In genomic region chr2:38933931-38934330, GRCm38 (mm10) we compare ENCODE assay signal across 11 mouse cellular contexts. TPM values are rescaled to one million over a fixed set of nuclear protein-coding genes. Genes with fewer than 3 reads are reported as not detected.
A peak's percentile ranks its signal among the peaks of the same experiment; 100 is the strongest.
DNase-seq lines count a peak whose midpoint lies in the region; ATAC-seq and TF ChIP-seq lines count a peak whose summit lies in the region.
"Had no signal": no experiment of that assay in that cellular context is flagged by ENCODE, and none has a peak within 500 bp of the region (broad histone marks: within the 10 kb centered on the region; RNA-seq: fewer than 3 reads in every experiment).

No protein-coding gene starts in this region.

- intact Hi-C loops in heart, adult 2 months (cut with DNase I) = no loop called here

- TF ChIP-seq CTCF in heart, adult 2 months (IDR thresholded peaks at IDR 0.05) = no peak

- no peak for TF ChIP-seq EP300 in heart, adult 2 months (IDR thresholded peaks at IDR 0.05; ENCODE audit: insufficient read depth, low read depth, low read length)

- H3K9ac ChIP-seq in heart, adult 2 months (ENCODE audit: low read depth, low read length) = no peak overlapping the region
- no peak overlapping the region for H3K9ac ChIP-seq in lung, embryonic 16.5 days (ENCODE audit: low read length)
- peak overlapping the region; percentile 15; the same call in 1 of the 2 replicates for H3K9ac ChIP-seq in embryonic facial prominence, embryonic 11.5 days (replicated peaks; ENCODE audit: low read length)
- no peak overlapping the region for H3K9ac ChIP-seq in neural tube, embryonic 14.5 days (replicated peaks; ENCODE audit: low read depth, low read length)

- no peak overlapping the region; the same call in 1 of the 2 replicates for H3K27ac ChIP-seq in heart, adult 2 months
- H3K27ac ChIP-seq in lung, embryonic 16.5 days (ENCODE audit: low read length) = 0 out of 2 replicates have a peak overlapping the region, but pooled peaks have one; percentile 23
- H3K27ac ChIP-seq in embryonic facial prominence, embryonic 11.5 days (replicated peaks; ENCODE audit: low read depth, low read length) = peak overlapping the region; percentile 47; the same call in 1 of the 2 replicates
- peak overlapping the region; percentile 7; the same call in 1 of the 2 replicates for H3K27ac ChIP-seq in neural tube, embryonic 14.5 days (ENCODE audit: low read depth, low read length)
- H3K27ac ChIP-seq: macrophage had no signal

- no peak overlapping the region for H3K4me3 ChIP-seq in heart, adult 2 months
- H3K4me3 ChIP-seq in lung, embryonic 16.5 days (ENCODE audit: low read length) = no peak overlapping the region
- H3K4me3 ChIP-seq in embryonic facial prominence, embryonic 11.5 days (ENCODE audit: low read depth, low read length) = no peak overlapping the region
- no peak overlapping the region for H3K4me3 ChIP-seq in neural tube, embryonic 14.5 days (ENCODE audit: low read depth, low read length)

- H3K4me2 ChIP-seq in lung, embryonic 16.5 days (ENCODE audit: low read depth, low read length) = no peak overlapping the region
- no peak overlapping the region for H3K4me2 ChIP-seq in embryonic facial prominence, embryonic 11.5 days (ENCODE audit: low read depth, low read length)
- H3K4me2 ChIP-seq in neural tube, embryonic 14.5 days (ENCODE audit: low read depth, low read length) = peak overlapping the region; percentile 8; the same call in 1 of the 2 replicates

- H3K79me2 ChIP-seq in heart, adult 2 months (replicated peaks; ENCODE audit: control insufficient read depth, insufficient read depth, low read length) = no peaks in the 10 kb centered on the region

- DNase-seq in heart, adult 11 months = peak; percentile 93
- no peak for DNase-seq in heart, adult 2 months
- no peak for DNase-seq in lung, postnatal 10 days
- peak; percentile 63 for DNase-seq in embryonic facial prominence, embryonic 11.5 days (ENCODE audit: low spot score)
- DNase-seq in layer of hippocampus, postnatal 25 days (ENCODE audit: extremely low spot score in 1 of 2, low spot score in 1 of 2) = no peak
- DNase-seq in left cerebral cortex, adult 18-20 months (ENCODE audit: low spot score in 2 of 2) = no peak
- DNase-seq: layer of hippocampus, adult 9-11 months had no signal

- H3K4me1 ChIP-seq in heart, adult 2 months (ENCODE audit: control insufficient read depth, insufficient read depth, low read length) = peaks cover 2% of the 10 kb centered on the region; the same call in 1 of the 2 replicates
- peaks cover 5% of the 10 kb centered on the region; the same call in 1 of the 2 replicates for H3K4me1 ChIP-seq in lung, embryonic 16.5 days (replicated peaks; ENCODE audit: control insufficient read depth, insufficient read depth, low read length)
- peaks cover 7% of the 10 kb centered on the region; the same call in 1 of the 2 replicates for H3K4me1 ChIP-seq in embryonic facial prominence, embryonic 11.5 days (ENCODE audit: control insufficient read depth, insufficient read depth, low read length)
- 0 out of 2 replicates have a peak, but pooled peaks cover 3% of the 10 kb centered on the region for H3K4me1 ChIP-seq in neural tube, embryonic 14.5 days (ENCODE audit: control insufficient read depth, insufficient read depth, low read length)

- 35% methylated on average over 2 of the region's 2 CpGs for whole genome bisulfite sequencing in heart, adult 2 months
- 13% methylated on average over 2 of the region's 2 CpGs for WGBS in lung, embryonic 16.5 days
- 20% methylated on average over 2 of the region's 2 CpGs for WGBS in embryonic facial prominence, embryonic 11.5 days
- 20% methylated on average over 2 of the region's 2 CpGs for WGBS in neural tube, embryonic 14.5 days

- peak; percentile 41; the same call in 1 of the 2 replicates for ATAC-seq in lung, embryonic 16.5 days (ENCODE audit: low read depth)
- ATAC-seq in embryonic facial prominence, embryonic 11.5 days (replicated peaks; ENCODE audit: insufficient number of reproducible peaks, low FRiP score, low TSS enrichment, low read depth) = no peak
- ATAC-seq in neural tube, embryonic 14.5 days (ENCODE audit: low read depth) = no peak

- H3K9me3 ChIP-seq in lung, embryonic 16.5 days (ENCODE audit: control insufficient read depth, low read length) = no peaks in the 10 kb centered on the region
- no peaks in the 10 kb centered on the region for H3K9me3 ChIP-seq in embryonic facial prominence, embryonic 11.5 days (replicated peaks; ENCODE audit: control insufficient read depth, low read length)
- H3K9me3 ChIP-seq in neural tube, embryonic 14.5 days (ENCODE audit: control insufficient read depth, low read length) = no peaks in the 10 kb centered on the region

- H3K36me3 ChIP-seq in heart, adult 2 months (ENCODE audit: control insufficient read depth, insufficient read depth, low read length) = no peaks in the 10 kb centered on the region
- H3K36me3 ChIP-seq in lung, embryonic 16.5 days (ENCODE audit: control insufficient read depth, insufficient read depth, low read length) = no peaks in the 10 kb centered on the region
- H3K36me3 ChIP-seq in embryonic facial prominence, embryonic 11.5 days (replicated peaks; ENCODE audit: control insufficient read depth, insufficient read depth, low read depth, low read length) = no peaks in the 10 kb centered on the region
- no peaks in the 10 kb centered on the region for H3K36me3 ChIP-seq in neural tube, embryonic 14.5 days (ENCODE audit: control insufficient read depth, insufficient read depth, low read length)

- H3K27me3 ChIP-seq in heart, adult 2 months (ENCODE audit: control insufficient read depth, insufficient read depth, low read length) = no peaks in the 10 kb centered on the region
- no peaks in the 10 kb centered on the region for H3K27me3 ChIP-seq in lung, embryonic 16.5 days (ENCODE audit: control insufficient read depth, insufficient read depth, low read depth, low read length)
- no peaks in the 10 kb centered on the region; the same call in 1 of the 2 replicates for H3K27me3 ChIP-seq in embryonic facial prominence, embryonic 11.5 days (ENCODE audit: control insufficient read depth, insufficient read depth, low read length)
- H3K27me3 ChIP-seq in neural tube, embryonic 14.5 days (ENCODE audit: control insufficient read depth, insufficient read depth, low read length) = no peaks in the 10 kb centered on the region

- no peak for TF ChIP-seq POLR2A in heart, adult 2 months (IDR thresholded peaks at IDR 0.05; ENCODE audit: insufficient read depth, low read depth, low read length)

RNA-seq across cellular contexts. Expression of gene Olfml2a, which starts 2.2 kb away (rescaled TPM):
- total RNA-seq in heart, adult 2 months (2021) = 1 to 10 TPM; 3.0 to 3.8 TPM
- 2.9 and 6.6 TPM in 2 replicates for polyA plus RNA-seq in heart, adult 2 months (2012; rRNA removed)
- 7.5 and 7.7 TPM in 2 replicates for polyA plus RNA-seq in lung, embryonic 16.5 days (2015; fragmentation: Nextera tagmentation; extraction: Ambion mirVana)
- polyA plus RNA-seq in embryonic facial prominence, embryonic 11.5 days (2014; fragmentation: Nextera tagmentation; extraction: Ambion mirVana) = 2.3 and 2.5 TPM in 2 replicates
- polyA plus RNA-seq in neural tube, embryonic 14.5 days (2014; fragmentation: Nextera tagmentation; extraction: Ambion mirVana) = 0.94 and 13.4 TPM in 2 replicates
- 1 to 10 TPM; 1.4 to 1.5 TPM for total RNA-seq in layer of hippocampus, postnatal 25 days (2021)
- total RNA-seq in left cerebral cortex, adult 18-20 months (2021) = 1 to 10 TPM; 2.3 to 2.9 TPM
- total RNA-seq: common myeloid progenitor, adult 5-6 weeks had no signal
- polyA plus RNA-seq: macrophage had no signal

RNA-seq across cellular contexts. Expression of gene Nr6a1, which starts 6.4 kb away (rescaled TPM):
- 1 to 10 TPM; 1.2 to 1.4 TPM for total RNA-seq in heart, adult 2 months (2021)
- 1.3 and 2.0 TPM in 2 replicates for polyA plus RNA-seq in heart, adult 2 months (2012; rRNA removed)
- polyA plus RNA-seq in lung, embryonic 16.5 days (2015; fragmentation: Nextera tagmentation; extraction: Ambion mirVana) = 0.60 and 0.79 TPM in 2 replicates
- 2.2 and 2.5 TPM in 2 replicates for polyA plus RNA-seq in embryonic facial prominence, embryonic 11.5 days (2014; fragmentation: Nextera tagmentation; extraction: Ambion mirVana)
- 3.3 and 5.7 TPM in 2 replicates for polyA plus RNA-seq in neural tube, embryonic 14.5 days (2014; fragmentation: Nextera tagmentation; extraction: Ambion mirVana)
- total RNA-seq in layer of hippocampus, postnatal 25 days (2021) = 1 to 10 TPM; 4.3 to 5.5 TPM
- 10 to 100 TPM; 10.7 to 11.9 TPM for total RNA-seq in left cerebral cortex, adult 18-20 months (2021)

Comparison
In these comparisons a context has a peak if more than half of its experiments do, and no peak if none do; other contexts are left out.
1. DNase-seq: peak in heart, adult 11 months (single experiment) and embryonic facial prominence, embryonic 11.5 days (single experiment); none in heart, adult 2 months (0 of 2), lung, postnatal 10 days (single experiment), layer of hippocampus, postnatal 25 days (0 of 2) and left cerebral cortex, adult 18-20 months (0 of 2).